Comparison of ENCODE assay signal across 24 mouse cellular contexts in the genomic region with DNA sequence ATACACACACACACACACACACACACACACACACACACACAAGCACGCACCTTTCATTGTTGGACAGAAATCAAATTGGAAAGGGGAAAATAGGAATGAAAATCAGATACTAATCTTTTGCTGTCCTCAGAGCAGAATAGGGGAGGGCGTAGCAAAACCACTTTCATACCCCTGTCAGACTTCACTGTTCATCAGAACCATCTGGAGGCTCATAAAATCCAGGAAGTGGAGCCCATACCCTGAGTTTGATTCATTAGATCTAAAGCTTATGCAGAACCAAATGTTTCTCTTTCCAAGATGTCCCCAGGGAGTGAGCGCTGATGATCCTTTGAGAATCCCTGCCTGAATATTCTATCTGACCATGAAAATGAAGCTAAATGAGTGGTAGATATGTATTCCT.
DNase-seq lines count a peak whose midpoint lies in the region; ATAC-seq and TF ChIP-seq lines count a peak whose summit lies in the region.
"Had no signal": no experiment of that assay in that cellular context is flagged by ENCODE, and none has a peak within 500 bp of the region (broad histone marks: within the 10 kb centered on the region; RNA-seq: fewer than 3 reads in every experiment).

No protein-coding gene starts in this region.

- DNase-seq in kidney, adult 11 months = peak; percentile 2
- no peak for DNase-seq in kidney, postnatal 25 days
- DNase-seq in brain, embryonic 14.5 days (ENCODE audit: low read depth) = peak; percentile 32
- DNase-seq in embryonic facial prominence, embryonic 14.5 days (ENCODE audit: low spot score) = peak; percentile 57
- DNase-seq in kidney, postnatal 10 days = peak; percentile 25
- DNase-seq in heart, postnatal 10 days = no peak
- DNase-seq in urinary bladder, adult 18-20 months (ENCODE audit: low spot score in 2 of 2) = no peak
- DNase-seq: adrenal gland, adult 8-10 months; cerebellum, adult 9-11 months; gastrocnemius, postnatal 10 days; heart, adult 11 months; heart, postnatal 36 days; layer of hippocampus, postnatal 36 days; lung, postnatal 4 days; right cerebral cortex, postnatal 14 days; spleen, adult 18-20 months; thymus, postnatal 36 days had no signal

- H3K9me3 ChIP-seq in embryonic facial prominence, embryonic 14.5 days (ENCODE audit: control insufficient read depth, low read length) = no peaks in the 10 kb centered on the region
- H3K9me3 ChIP-seq: heart, embryonic 13.5 days; lung, embryonic 15.5 days; midbrain, embryonic 12.5 days; neural tube, embryonic 15.5 days had no signal

- no peaks in the 10 kb centered on the region for H3K27me3 ChIP-seq in embryonic facial prominence, embryonic 14.5 days (replicated peaks; ENCODE audit: control insufficient read depth, insufficient read depth, low read length)
- H3K27me3 ChIP-seq: heart, embryonic 13.5 days; lung, embryonic 15.5 days; midbrain, embryonic 12.5 days; neural tube, embryonic 15.5 days had no signal

- H3K27ac ChIP-seq in embryonic facial prominence, embryonic 14.5 days (replicated peaks; ENCODE audit: low read depth, low read length) = no peak overlapping the region
- H3K27ac ChIP-seq: heart, embryonic 13.5 days; hindbrain, embryonic 14.5 days; layer of hippocampus, adult 2 months; lung, embryonic 15.5 days; midbrain, embryonic 12.5 days had no signal

- ATAC-seq in embryonic facial prominence, embryonic 14.5 days (ENCODE audit: low read depth) = no peak

- H3K9ac ChIP-seq in embryonic facial prominence, embryonic 14.5 days (ENCODE audit: low read depth, low read length) = no peak overlapping the region
- H3K9ac ChIP-seq: heart, embryonic 13.5 days; hindbrain, embryonic 14.5 days; lung, embryonic 15.5 days; midbrain, embryonic 12.5 days; neural tube, embryonic 15.5 days had no signal

- intact Hi-C loops in heart, postnatal 10 days (cut with DNase I) = no loop called here

- TF ChIP-seq CTCF in brain, embryonic 14.5 days (IDR thresholded peaks at IDR 0.05; ENCODE audit: borderline replicate concordance, extremely low read depth, insufficient read depth, insufficient read length) = no peak

- TF ChIP-seq POLR2A in brain, embryonic 14.5 days (IDR thresholded peaks at IDR 0.05; ENCODE audit: borderline replicate concordance, extremely low read depth, insufficient read depth, insufficient read length, poor library complexity, severe bottlenecking) = no peak

- no peaks in the 10 kb centered on the region for H3K4me1 ChIP-seq in embryonic facial prominence, embryonic 14.5 days (ENCODE audit: control insufficient read depth, insufficient read depth, low read length)
- H3K4me1 ChIP-seq: heart, embryonic 13.5 days; lung, embryonic 15.5 days; midbrain, embryonic 12.5 days had no signal

- no peak overlapping the region for H3K4me3 ChIP-seq in embryonic facial prominence, embryonic 14.5 days (ENCODE audit: low read depth, low read length)
- H3K4me3 ChIP-seq: heart, embryonic 13.5 days; layer of hippocampus, adult 2 months; lung, embryonic 15.5 days; midbrain, embryonic 12.5 days; neural tube, embryonic 15.5 days had no signal

- no peak overlapping the region for H3K4me2 ChIP-seq in embryonic facial prominence, embryonic 14.5 days (ENCODE audit: low read depth, low read length)
- H3K4me2 ChIP-seq: heart, embryonic 13.5 days; hindbrain, embryonic 14.5 days; liver, embryonic 11.5 days; lung, embryonic 15.5 days; midbrain, embryonic 12.5 days; neural tube, embryonic 15.5 days had no signal

- 52% methylated on average over 3 of the region's 3 CpGs for WGBS in embryonic facial prominence, embryonic 14.5 days

- H3K36me3 ChIP-seq in embryonic facial prominence, embryonic 14.5 days (ENCODE audit: control insufficient read depth, insufficient read depth, low read length) = no peaks in the 10 kb centered on the region
- H3K36me3 ChIP-seq: heart, embryonic 13.5 days; lung, embryonic 15.5 days; midbrain, embryonic 12.5 days; neural tube, embryonic 15.5 days had no signal

Comparison
In these comparisons a context has a peak if more than half of its experiments do, and no peak if none do; other contexts are left out.
1. DNase-seq: peak in kidney, adult 11 months (single experiment), brain, embryonic 14.5 days (single experiment), embryonic facial prominence, embryonic 14.5 days (single experiment) and kidney, postnatal 10 days (single experiment); none in kidney, postnatal 25 days (0 of 2), heart, postnatal 10 days (0 of 2) and urinary bladder, adult 18-20 months (0 of 2).